Mouse (Mus musculus): ENCODE results near the gene Pdzd7. TPM values are rescaled to one million over a fixed set of nuclear protein-coding genes. Genes with fewer than 3 reads are reported as not detected.

Pdzd7 gene
- total and polyA plus RNA-seq, 3 experiments, result 0.17 to 0.20 TPM; not detected in 1

DNA sequence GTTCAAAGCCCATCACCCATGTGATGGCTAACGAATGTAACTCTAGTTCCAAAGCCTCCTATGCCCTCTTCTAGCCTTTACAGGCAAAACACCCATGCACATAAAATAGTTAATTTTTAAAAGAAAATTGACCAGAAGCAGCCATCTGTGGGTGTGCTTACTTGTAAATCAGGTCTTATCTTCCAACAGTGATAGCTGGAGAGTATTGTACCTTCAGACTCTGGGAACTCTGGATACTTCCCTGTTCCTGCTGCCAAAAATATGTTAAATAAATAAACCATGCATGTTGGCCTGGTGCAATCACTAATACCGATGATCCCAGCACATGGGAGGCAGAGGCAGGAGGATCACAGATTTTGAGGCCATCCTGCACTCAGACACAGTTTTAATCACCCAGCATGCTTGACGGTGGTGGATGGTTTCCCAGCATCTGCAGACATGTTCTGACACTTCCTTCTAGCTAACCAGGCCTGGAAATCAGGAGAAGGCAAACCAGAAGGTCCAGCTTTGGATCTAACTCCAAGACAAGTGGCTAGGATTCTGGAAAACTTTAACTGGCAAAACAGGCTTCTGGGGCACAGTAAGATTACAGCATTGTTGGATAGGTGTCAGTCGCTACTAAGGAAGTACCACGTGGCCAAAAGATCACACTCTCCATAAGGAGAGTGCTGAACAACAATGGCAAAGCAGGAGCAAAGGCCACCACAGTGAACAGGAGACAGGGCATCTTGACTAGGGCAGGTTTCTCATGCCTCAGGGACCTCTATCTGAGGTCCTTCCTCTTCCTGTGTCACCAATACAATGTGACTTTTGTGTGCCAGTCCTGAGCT, 60.1 kb downstream of the Pdzd7 start:
- H3K27ac ChIP-seq (ENCODE audit: insufficient read depth, low read depth), result no peak overlapping the region
- no peak overlapping the region for H3K4me3 ChIP-seq (replicated peaks in 1 of 3; ENCODE audit: low read depth in 2 of 3, low read length in 2 of 3, poor library complexity in 1 of 3)
- TF ChIP-seq UBTF (IDR thresholded peaks at IDR 0.05; ENCODE audit: low read depth, low read length) (no peak), ETS1 (conservative IDR thresholded peaks at IDR 0.05; ENCODE audit: low read depth, low read length) (no peak), USF2 (conservative IDR thresholded peaks at IDR 0.05; ENCODE audit: low read depth, low read length) (no peak), ZNF384 (IDR thresholded peaks at IDR 0.05; ENCODE audit: low read depth, low read length) (no peak), EP300 (IDR thresholded peaks at IDR 0.05; ENCODE audit: low read length) (no peak), E2F4 (IDR thresholded peaks at IDR 0.05; ENCODE audit: insufficient replicate concordance, low read depth, low read length) (no peak), CTCF (conservative IDR thresholded peaks at IDR 0.05 in 1 of 2, IDR thresholded peaks at IDR 0.05 in 1 of 2; ENCODE audit: low read depth in 2 of 2, low read length in 2 of 2) (no peak), RAD21 (IDR thresholded peaks at IDR 0.05; ENCODE audit: low read depth, low read length) (no peak), MAZ (IDR thresholded peaks at IDR 0.05; ENCODE audit: low read depth, low read length) (no peak), NELFE (IDR thresholded peaks at IDR 0.05; ENCODE audit: low read depth, low read length) (no peak)
- no peak overlapping the region for H3K4me2 ChIP-seq (ENCODE audit: insufficient read depth, low read depth, poor library complexity, severe bottlenecking)
- dilution Hi-C loops (cut with MboI; ENCODE audit: extremely low pct_ligation_motif_present, extremely low pct_unique_long_range_greater_than_20kb, low sequenced_read_pairs) (no loop called here), in situ Hi-C loops (cut with MboI; ENCODE audit: low pct_ligation_motif_present, low pct_unique_long_range_greater_than_20kb, low sequenced_read_pairs) (no loop called here)
- H3K9me3 ChIP-seq (replicated peaks; ENCODE audit: low read length), result no peaks in the 10 kb centered on the region
- H3K27me3 ChIP-seq (replicated peaks), result no peaks in the 10 kb centered on the region
- H3K36me3 ChIP-seq (replicated peaks in 1 of 2; ENCODE audit: control insufficient read depth in 1 of 2, insufficient read depth in 1 of 2, low read length in 1 of 2), result peaks cover 4 to 37% of the 10 kb centered on the region in 2 experiments
- H3K4me1 ChIP-seq (ENCODE audit: control insufficient read depth in 1 of 2, insufficient read depth in 2 of 2), result peaks cover 8 to 45% of the 10 kb centered on the region in 2 experiments
- no peak overlapping the region for H3K9ac ChIP-seq (ENCODE audit: insufficient read depth, low read depth)
- no peaks in the 10 kb centered on the region for H3K79me2 ChIP-seq (replicated peaks; ENCODE audit: control insufficient read depth, extremely low read depth, insufficient read depth, poor library complexity, severe bottlenecking)
- DNase-seq (ENCODE audit: extremely low read depth), result no peak

DNA sequence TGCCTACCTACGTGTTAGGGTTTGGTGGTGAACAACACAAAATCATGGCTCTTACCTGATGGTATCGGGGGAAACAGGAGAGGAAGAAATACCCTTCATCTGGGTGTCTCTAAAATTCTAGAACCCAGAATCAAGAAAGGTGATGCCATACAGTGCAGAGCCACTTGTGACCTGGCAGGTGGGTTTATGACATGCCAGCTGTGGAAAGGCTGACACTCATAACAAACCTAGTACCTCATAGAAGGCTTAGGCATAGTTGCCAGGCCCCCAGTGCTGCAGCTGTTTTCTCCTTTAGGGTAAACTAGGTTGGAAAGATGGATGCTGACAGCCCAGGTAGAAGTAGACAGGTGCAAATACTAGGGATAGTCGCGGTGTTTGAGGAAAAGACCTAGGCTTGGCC, 61.1 kb downstream of the Pdzd7 start:
- in situ Hi-C loops (cut with MboI; ENCODE audit: low pct_ligation_motif_present, low pct_unique_long_range_greater_than_20kb, low sequenced_read_pairs), result no loop called here
- Histone ChIP-seq H3K36me3 (replicated peaks in 1 of 2; ENCODE audit: control insufficient read depth in 1 of 2, insufficient read depth in 1 of 2, low read length in 1 of 2) (peaks cover 10 to 38% of the 10 kb centered on the region in 2 experiments), H3K9ac (ENCODE audit: insufficient read depth, low read depth) (no peak overlapping the region), H3K27me3 (replicated peaks) (no peaks in the 10 kb centered on the region), H3K4me1 (ENCODE audit: control insufficient read depth in 1 of 2, insufficient read depth in 2 of 2) (peaks cover 8 to 53% of the 10 kb centered on the region in 2 experiments), H3K4me3 (replicated peaks in 1 of 3; ENCODE audit: low read depth in 2 of 3, low read length in 2 of 3, poor library complexity in 1 of 3) (no peak overlapping the region), H3K4me2 (ENCODE audit: insufficient read depth, low read depth, poor library complexity, severe bottlenecking) (no peak overlapping the region), H3K79me2 (replicated peaks; ENCODE audit: control insufficient read depth, extremely low read depth, insufficient read depth, poor library complexity, severe bottlenecking) (no peaks in the 10 kb centered on the region), H3K9me3 (replicated peaks; ENCODE audit: low read length) (no peaks in the 10 kb centered on the region), H3K27ac (ENCODE audit: insufficient read depth, low read depth) (no peak overlapping the region)
- dilution Hi-C loops (cut with MboI; ENCODE audit: extremely low pct_ligation_motif_present, extremely low pct_unique_long_range_greater_than_20kb, low sequenced_read_pairs), result no loop called here
- TF ChIP-seq RCOR1 (conservative IDR thresholded peaks at IDR 0.05; ENCODE audit: low read depth, low read length), result no peak
- no peak for TF ChIP-seq ZMIZ1 (IDR thresholded peaks at IDR 0.05; ENCODE audit: low read depth, low read length)
- TF ChIP-seq JUND (conservative IDR thresholded peaks at IDR 0.05; ENCODE audit: low read depth, low read length), result no peak
- TF ChIP-seq KAT2A (IDR thresholded peaks at IDR 0.05; ENCODE audit: insufficient replicate concordance, low read length), result no peak
- TF ChIP-seq ZC3H11A (IDR thresholded peaks at IDR 0.05; ENCODE audit: low read depth, low read length), result no peak
- TF ChIP-seq ETS1 (conservative IDR thresholded peaks at IDR 0.05; ENCODE audit: low read depth, low read length), result no peak
- no peak for TF ChIP-seq MYC (IDR thresholded peaks at IDR 0.05; ENCODE audit: low read depth, low read length)
- no peak for DNase-seq (ENCODE audit: extremely low read depth)
